19 mouse cellular contexts compared by ENCODE assay signal in the genomic region with DNA sequence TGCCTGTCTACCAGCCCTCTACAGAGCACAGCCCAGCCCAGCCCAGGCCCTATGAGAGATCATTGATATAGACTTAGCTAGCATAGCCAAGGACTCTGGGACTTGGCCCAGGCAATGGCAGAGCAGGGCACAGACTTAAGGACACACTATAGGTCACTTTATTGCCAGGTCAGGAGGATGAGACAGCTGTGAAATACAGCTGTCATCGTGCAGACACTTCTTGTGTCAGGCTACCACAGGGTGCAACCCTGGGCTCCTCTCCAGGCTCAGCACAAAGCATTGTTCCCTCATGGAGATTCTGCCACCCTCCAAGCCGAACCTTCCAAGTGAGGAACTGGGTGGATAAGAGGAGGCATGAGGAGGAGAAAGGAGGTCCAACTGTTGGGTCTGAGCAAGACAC. TPM values are rescaled to one million over a fixed set of nuclear protein-coding genes. Genes with fewer than 3 reads are reported as not detected.
DNase-seq lines count a peak whose midpoint lies in the region; ATAC-seq and TF ChIP-seq lines count a peak whose summit lies in the region.
"Had no signal": no experiment of that assay in that cellular context is flagged by ENCODE, and none has a peak within 500 bp of the region (broad histone marks: within the 10 kb centered on the region; RNA-seq: fewer than 3 reads in every experiment).

No protein-coding gene starts in this region.

- no peaks in the 10 kb centered on the region for H3K27me3 ChIP-seq in heart, embryonic 15.5 days
- H3K27me3 ChIP-seq in myocyte (ENCODE audit: control insufficient read depth, insufficient read depth, insufficient read length) = no peaks in the 10 kb centered on the region
- no peaks in the 10 kb centered on the region for H3K27me3 ChIP-seq in hindbrain, postnatal 0 days (ENCODE audit: insufficient read depth, low read length)
- H3K27me3 ChIP-seq: Patski had no signal

- intact Hi-C loops in heart, postnatal 36 days (cut with DNase I) = no loop called here

- no peak for DNase-seq in heart, postnatal 36 days
- DNase-seq in hindbrain, postnatal 0 days (ENCODE audit: low spot score) = no peak
- DNase-seq: adrenal gland, adult 2 months; adrenal gland, adult 8-10 months; adrenal gland, postnatal 10 days; adrenal gland, postnatal 14 days; adrenal gland, postnatal 25 days; adrenal gland, postnatal 36 days; B cell, adult 2 months; cerebellum, adult 11 months; cerebellum, adult 11-12 months; cerebellum, adult 18-20 months had no signal

- H3K9me3 ChIP-seq in heart, embryonic 15.5 days (replicated peaks) = no peaks in the 10 kb centered on the region
- H3K9me3 ChIP-seq in hindbrain, postnatal 0 days (ENCODE audit: low read length) = no peaks in the 10 kb centered on the region
- H3K9me3 ChIP-seq: G1E had no signal

- ATAC-seq in heart, embryonic 15.5 days (replicated peaks; ENCODE audit: insufficient number of reproducible peaks, insufficient read depth, low FRiP score, low read depth) = 0 out of 2 replicates have a peak, but pooled peaks have one; percentile 19
- no peak for ATAC-seq in hindbrain, postnatal 0 days
- ATAC-seq: activated CD4-positive, CD25-positive, alpha-beta regulatory T cell, adult 4 months; CD4-positive, CD25-positive, alpha-beta regulatory T cell, adult 4 months; Patski had no signal

- no peaks in the 10 kb centered on the region for H3K79me2 ChIP-seq in myocyte (ENCODE audit: control insufficient read depth, insufficient read depth)

- no peak overlapping the region for H3K4me3 ChIP-seq in heart, embryonic 15.5 days
- no peak overlapping the region for H3K4me3 ChIP-seq in myocyte
- no peak overlapping the region for H3K4me3 ChIP-seq in hindbrain, postnatal 0 days (ENCODE audit: low read length)

- H3ac ChIP-seq in myocyte (ENCODE audit: control insufficient read depth, insufficient read length) = no peak overlapping the region

- H3K4me1 ChIP-seq in heart, embryonic 15.5 days (replicated peaks) = no peaks in the 10 kb centered on the region
- H3K4me1 ChIP-seq in hindbrain, postnatal 0 days (ENCODE audit: insufficient read depth, low read length) = no peaks in the 10 kb centered on the region

- WGBS in heart, embryonic 15.5 days = 64% methylated on average over 2 of the region's 2 CpGs
- WGBS in hindbrain, postnatal 0 days = 67% methylated on average over 2 of the region's 2 CpGs

- TF ChIP-seq CTCF in hindbrain, postnatal 0 days (IDR thresholded peaks at IDR 0.05; ENCODE audit: low read depth) = no peak

- H3K9ac ChIP-seq in heart, embryonic 15.5 days = no peak overlapping the region
- H3K9ac ChIP-seq in hindbrain, postnatal 0 days (replicated peaks; ENCODE audit: low read length) = no peak overlapping the region

- no peak overlapping the region for H3K27ac ChIP-seq in heart, embryonic 15.5 days
- no peak overlapping the region for H3K27ac ChIP-seq in hindbrain, postnatal 0 days

- H3K36me3 ChIP-seq in heart, embryonic 15.5 days = no peaks in the 10 kb centered on the region
- H3K36me3 ChIP-seq in myocyte (ENCODE audit: control insufficient read depth, insufficient read depth) = no peaks in the 10 kb centered on the region
- H3K36me3 ChIP-seq in hindbrain, postnatal 0 days (ENCODE audit: insufficient read depth, low read length) = no peaks in the 10 kb centered on the region
- H3K36me3 ChIP-seq: G1E had no signal

- no peak overlapping the region for H3K4me2 ChIP-seq in heart, embryonic 15.5 days
- no peak overlapping the region for H3K4me2 ChIP-seq in myocyte (ENCODE audit: low read depth)
- H3K4me2 ChIP-seq in hindbrain, postnatal 0 days (ENCODE audit: low read depth, low read length) = no peak overlapping the region

- no peak for TF ChIP-seq POLR2A in myocyte (IDR thresholded peaks at IDR 0.05; ENCODE audit: insufficient read length, low read depth)

TF ChIP-seq in myocyte, 11 proteins besides CTCF, POLR2A, EP300 and RAD21:
- TF ChIP-seq USF1 (IDR thresholded peaks at IDR 0.05; ENCODE audit: low read depth) (no peak), E2F4 (IDR thresholded peaks at IDR 0.05; ENCODE audit: insufficient read depth) (no peak), POLR2AphosphoS2 (IDR thresholded peaks at IDR 0.05; ENCODE audit: insufficient read length, low read depth) (no peak), MYOG (IDR thresholded peaks at IDR 0.05; ENCODE audit: control insufficient read depth in 1 of 3, insufficient read depth in 1 of 3, insufficient read length in 2 of 3, low read depth in 2 of 3) (peak in 2 of 3 experiments; percentile 45 to 57), MYOD1 (IDR thresholded peaks at IDR 0.05; ENCODE audit: control insufficient read depth in 1 of 3, insufficient read length in 2 of 3, low read depth in 2 of 3) (peak in 1 of 3 experiments; percentile 75), CEBPB (IDR thresholded peaks at IDR 0.05; ENCODE audit: insufficient read depth, poor library complexity, severe bottlenecking) (no peak), SRF (IDR thresholded peaks at IDR 0.05; ENCODE audit: control insufficient read depth, insufficient read length, low read depth) (no peak), TCF12 (IDR thresholded peaks at IDR 0.05; ENCODE audit: insufficient read depth, poor library complexity, severe bottlenecking) (no peak), TCF3 (IDR thresholded peaks at IDR 0.05; ENCODE audit: insufficient read length, low read depth) (no peak), REST (IDR thresholded peaks at IDR 0.05; ENCODE audit: insufficient read depth, insufficient read length) (no peak), MAX (IDR thresholded peaks at IDR 0.05; ENCODE audit: low read depth) (no peak)

RNA-seq across cellular contexts. Expression of a gene that starts 32.7 kb away (rescaled TPM):
- 0.10 and 0.77 TPM in 2 replicates for polyA plus RNA-seq in heart, embryonic 15.5 days (2015; fragmentation: Nextera tagmentation; extraction: Ambion mirVana)
- not detected for total RNA-seq in heart, postnatal 36 days (2021)
- 2.4 TPM for polyA plus RNA-seq in myocyte (2012; fragmentation: generic; extraction: Trizol)
- total RNA-seq in hindbrain, postnatal 0 days (2014; rRNA removed) = 0.25 TPM in 1 of 2 replicates, not detected in the other
- 0.39 and 0.62 TPM in 2 replicates for polyA plus RNA-seq in hindbrain, postnatal 0 days (2015; fragmentation: Nextera tagmentation; extraction: Ambion mirVana)
- total RNA-seq: MEL had no signal

RNA-seq across cellular contexts. Expression of a gene that starts 36.8 kb away (rescaled TPM):
- polyA plus RNA-seq in heart, embryonic 15.5 days (2015; fragmentation: Nextera tagmentation; extraction: Ambion mirVana) = 14.1 and 15.0 TPM in 2 replicates
- 10 to 100 TPM; 12.3 to 13.9 TPM for total RNA-seq in heart, postnatal 36 days (2021)
- 40.9 TPM for polyA plus RNA-seq in myocyte (2012; fragmentation: generic; extraction: Trizol)
- 25.2 and 36.6 TPM in 2 replicates for total RNA-seq in hindbrain, postnatal 0 days (2014; rRNA removed)
- 21.9 and 22.8 TPM in 2 replicates for polyA plus RNA-seq in hindbrain, postnatal 0 days (2015; fragmentation: Nextera tagmentation; extraction: Ambion mirVana)

RNA-seq across cellular contexts. Expression of a gene that starts 38.5 kb away (rescaled TPM):
- 61.3 and 71.4 TPM in 2 replicates for polyA plus RNA-seq in heart, embryonic 15.5 days (2015; fragmentation: Nextera tagmentation; extraction: Ambion mirVana)
- total RNA-seq in heart, postnatal 36 days (2021) = 100 to 1,000 TPM; 425 to 453 TPM
- polyA plus RNA-seq in myocyte (2012; fragmentation: generic; extraction: Trizol) = 930 TPM
- total RNA-seq in hindbrain, postnatal 0 days (2014; rRNA removed) = 196 and 215 TPM in 2 replicates
- polyA plus RNA-seq in hindbrain, postnatal 0 days (2015; fragmentation: Nextera tagmentation; extraction: Ambion mirVana) = 55.5 and 57.8 TPM in 2 replicates
- polyA plus RNA-seq: G1E had no signal

RNA-seq across cellular contexts. Expression of a gene that starts 40.6 kb away (rescaled TPM):
- 33.5 and 49.5 TPM in 2 replicates for polyA plus RNA-seq in heart, embryonic 15.5 days (2015; fragmentation: Nextera tagmentation; extraction: Ambion mirVana)
- total RNA-seq in heart, postnatal 36 days (2021) = 10 to 100 TPM; 79.4 to 82.5 TPM
- 48.6 TPM for polyA plus RNA-seq in myocyte (2012; fragmentation: generic; extraction: Trizol)
- total RNA-seq in hindbrain, postnatal 0 days (2014; rRNA removed) = 58.2 and 64.9 TPM in 2 replicates
- 25.5 and 31.3 TPM in 2 replicates for polyA plus RNA-seq in hindbrain, postnatal 0 days (2015; fragmentation: Nextera tagmentation; extraction: Ambion mirVana)

Comparison
In these comparisons a context has a peak if more than half of its experiments do, and no peak if none do; other contexts are left out.
1. RNA of a gene that starts 38.5 kb away (polyA plus RNA-seq): 930 TPM in myocyte (single experiment); 61.3 to 71.4 TPM in heart, embryonic 15.5 days and 55.5 to 57.8 TPM in hindbrain, postnatal 0 days; every median in the first group is over 10 times any median in the second.